Mouse (Mus musculus) bone marrow, adult 2 months (tissue): ENCODE data around the gene Kcnk12.

Source experiments
- CTCF ChIP-seq: fragments of 200-500 bp; IDR thresholded peaks from 2 replicates; pipeline ENCODE4 v1.5.1; 2011; ENCODE audit warnings: low read length, control low read depth; ENCODE audit not compliant: control insufficient read depth, insufficient read depth
- POLR2A ChIP-seq: fragments of 200-500 bp; IDR thresholded peaks from 2 replicates; pipeline ENCODE4 v1.6.1; 2011; ENCODE audit warnings: low read depth, mild to moderate bottlenecking, control low read depth, low read length, borderline replicate concordance; ENCODE audit not compliant: control insufficient read depth

- TF ChIP-seq POLR2A (no peak), CTCF (no peak)
Measured at GRCm38 (mm10) chr17:87799212-87799947, 1.6 kb upstream of the Kcnk12 start.
